Mouse (Mus musculus): ENCODE measurements around the gene Mast4. TPM values are rescaled to one million over a fixed set of nuclear protein-coding genes. Genes with fewer than 3 reads are reported as not detected.

Gene Mast4
- polyA plus RNA-seq, 1 experiment, result 6.4 TPM

GRCm38 (mm10) chr13:102851253-102851652, 483.0 kb downstream of the Mast4 start:
- DNase-seq (ENCODE audit: low read depth in 1 of 2, low spot score in 2 of 2), result no peak
- Histone ChIP-seq H3K27me3 (ENCODE audit: control insufficient read depth, insufficient read depth, low read length) (no peaks in the 10 kb centered on the region), H3K4me1 (ENCODE audit: control insufficient read depth, insufficient read depth, insufficient read length) (no peaks in the 10 kb centered on the region), H3K36me3 (ENCODE audit: control insufficient read depth, insufficient read depth, low read length) (no peaks in the 10 kb centered on the region), H3K4me3 (ENCODE audit: extremely low read depth, insufficient read depth, insufficient read length) (no peak overlapping the region), H3K27ac (ENCODE audit: insufficient read depth, low read length) (no peak overlapping the region)
- no peak for TF ChIP-seq POLR2A (IDR thresholded peaks at IDR 0.05; ENCODE audit: low read depth, low read length)
- no peak for TF ChIP-seq CTCF (IDR thresholded peaks at IDR 0.05; ENCODE audit: extremely low read depth, insufficient read depth, insufficient read length, insufficient replicate concordance)
- WGBS, result 76% methylated on average over 1 of the region's 1 CpGs

DNA sequence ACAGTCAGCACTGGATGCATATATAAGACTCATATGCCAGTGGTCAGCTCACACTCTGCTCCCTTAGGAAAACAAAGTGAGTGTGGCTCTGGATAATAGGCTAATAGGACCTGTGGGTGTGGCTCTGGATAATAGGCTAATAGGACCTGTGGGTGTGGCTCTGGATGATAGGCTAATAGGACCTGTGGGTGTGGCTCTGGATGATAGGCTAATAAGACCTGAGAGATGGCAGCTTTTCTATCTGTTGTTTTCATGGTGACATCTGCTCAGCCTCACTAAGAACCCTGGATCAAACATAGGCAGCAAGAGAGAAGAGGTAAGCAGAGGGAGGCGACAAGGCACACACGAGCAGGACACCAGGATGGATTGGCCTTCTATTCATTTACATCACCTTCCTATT, 483.7 kb downstream of the Mast4 start:
- TF ChIP-seq CTCF (IDR thresholded peaks at IDR 0.05; ENCODE audit: extremely low read depth, insufficient read depth, insufficient read length, insufficient replicate concordance) (no peak), POLR2A (IDR thresholded peaks at IDR 0.05; ENCODE audit: low read depth, low read length) (no peak)
- DNase-seq (ENCODE audit: low read depth in 1 of 2, low spot score in 2 of 2), result no peak
- Histone ChIP-seq H3K27ac (ENCODE audit: insufficient read depth, low read length) (no peak overlapping the region), H3K4me1 (ENCODE audit: control insufficient read depth, insufficient read depth, insufficient read length) (no peaks in the 10 kb centered on the region), H3K4me3 (ENCODE audit: extremely low read depth, insufficient read depth, insufficient read length) (no peak overlapping the region), H3K27me3 (ENCODE audit: control insufficient read depth, insufficient read depth, low read length) (no peaks in the 10 kb centered on the region), H3K36me3 (ENCODE audit: control insufficient read depth, insufficient read depth, low read length) (no peaks in the 10 kb centered on the region)
- WGBS, result 90% methylated on average over 2 of the region's 2 CpGs

- Histone ChIP-seq H3K4me3 (ENCODE audit: extremely low read depth, insufficient read depth, insufficient read length) (no peak overlapping the region), H3K4me1 (ENCODE audit: control insufficient read depth, insufficient read depth, insufficient read length) (no peaks in the 10 kb centered on the region), H3K36me3 (ENCODE audit: control insufficient read depth, insufficient read depth, low read length) (no peaks in the 10 kb centered on the region), H3K27ac (ENCODE audit: insufficient read depth, low read length) (no peak overlapping the region), H3K27me3 (ENCODE audit: control insufficient read depth, insufficient read depth, low read length) (no peaks in the 10 kb centered on the region)
- no peak for DNase-seq (ENCODE audit: low read depth in 1 of 2, low spot score in 2 of 2)
- 34% methylated on average over 3 of the region's 3 CpGs for WGBS
- TF ChIP-seq CTCF (IDR thresholded peaks at IDR 0.05; ENCODE audit: extremely low read depth, insufficient read depth, insufficient read length, insufficient replicate concordance), result no peak
- no peak for TF ChIP-seq POLR2A (IDR thresholded peaks at IDR 0.05; ENCODE audit: low read depth, low read length)
Measured at GRCm38 (mm10) chr13:102849068-102849467, 485.2 kb downstream of the Mast4 start.

- Histone ChIP-seq H3K4me3 (ENCODE audit: extremely low read depth, insufficient read depth, insufficient read length) (no peak overlapping the region), H3K36me3 (ENCODE audit: control insufficient read depth, insufficient read depth, low read length) (no peaks in the 10 kb centered on the region), H3K4me1 (ENCODE audit: control insufficient read depth, insufficient read depth, insufficient read length) (peaks cover 1% of the 10 kb centered on the region; the same call in 1 of the 2 replicates), H3K27me3 (ENCODE audit: control insufficient read depth, insufficient read depth, low read length) (no peaks in the 10 kb centered on the region), H3K27ac (ENCODE audit: insufficient read depth, low read length) (no peak overlapping the region)
- 93% methylated on average over 4 of the region's 4 CpGs for WGBS
- no peak for TF ChIP-seq POLR2A (IDR thresholded peaks at IDR 0.05; ENCODE audit: low read depth, low read length)
- TF ChIP-seq CTCF (IDR thresholded peaks at IDR 0.05; ENCODE audit: extremely low read depth, insufficient read depth, insufficient read length, insufficient replicate concordance), result no peak
- DNase-seq (ENCODE audit: low read depth in 1 of 2, low spot score in 2 of 2), result no peak
Measured at GRCm38 (mm10) chr13:102846473-102846872, 487.8 kb downstream of the Mast4 start.

GRCm38 (mm10) chr13:102842715-102843114, 491.6 kb downstream of the Mast4 start:
- 90% methylated on average over 2 of the region's 2 CpGs for WGBS
- DNase-seq (ENCODE audit: low read depth in 1 of 2, low spot score in 2 of 2), result no peak
- H3K4me1 ChIP-seq (ENCODE audit: control insufficient read depth, insufficient read depth, insufficient read length), result peaks cover 1% of the 10 kb centered on the region; the same call in 1 of the 2 replicates
- H3K4me3 ChIP-seq (ENCODE audit: extremely low read depth, insufficient read depth, insufficient read length), result no peak overlapping the region
- TF ChIP-seq CTCF (IDR thresholded peaks at IDR 0.05; ENCODE audit: extremely low read depth, insufficient read depth, insufficient read length, insufficient replicate concordance) (no peak), POLR2A (IDR thresholded peaks at IDR 0.05; ENCODE audit: low read depth, low read length) (no peak)
- H3K27me3 ChIP-seq (ENCODE audit: control insufficient read depth, insufficient read depth, low read length), result no peaks in the 10 kb centered on the region
- H3K36me3 ChIP-seq (ENCODE audit: control insufficient read depth, insufficient read depth, low read length), result no peaks in the 10 kb centered on the region
- no peak overlapping the region for H3K27ac ChIP-seq (ENCODE audit: insufficient read depth, low read length)

GRCm38 (mm10) chr13:102842237-102842636, 492.1 kb downstream of the Mast4 start:
- H3K27ac ChIP-seq (ENCODE audit: insufficient read depth, low read length), result no peak overlapping the region
- no peaks in the 10 kb centered on the region for H3K27me3 ChIP-seq (ENCODE audit: control insufficient read depth, insufficient read depth, low read length)
- TF ChIP-seq CTCF (IDR thresholded peaks at IDR 0.05; ENCODE audit: extremely low read depth, insufficient read depth, insufficient read length, insufficient replicate concordance) (no peak), POLR2A (IDR thresholded peaks at IDR 0.05; ENCODE audit: low read depth, low read length) (no peak)
- no peak overlapping the region for H3K4me3 ChIP-seq (ENCODE audit: extremely low read depth, insufficient read depth, insufficient read length)
- peaks cover 1% of the 10 kb centered on the region; the same call in 1 of the 2 replicates for H3K4me1 ChIP-seq (ENCODE audit: control insufficient read depth, insufficient read depth, insufficient read length)
- WGBS, result 85% methylated on average over 8 of the region's 8 CpGs
- no peak for DNase-seq (ENCODE audit: low read depth in 1 of 2, low spot score in 2 of 2)
- H3K36me3 ChIP-seq (ENCODE audit: control insufficient read depth, insufficient read depth, low read length), result no peaks in the 10 kb centered on the region

DNA sequence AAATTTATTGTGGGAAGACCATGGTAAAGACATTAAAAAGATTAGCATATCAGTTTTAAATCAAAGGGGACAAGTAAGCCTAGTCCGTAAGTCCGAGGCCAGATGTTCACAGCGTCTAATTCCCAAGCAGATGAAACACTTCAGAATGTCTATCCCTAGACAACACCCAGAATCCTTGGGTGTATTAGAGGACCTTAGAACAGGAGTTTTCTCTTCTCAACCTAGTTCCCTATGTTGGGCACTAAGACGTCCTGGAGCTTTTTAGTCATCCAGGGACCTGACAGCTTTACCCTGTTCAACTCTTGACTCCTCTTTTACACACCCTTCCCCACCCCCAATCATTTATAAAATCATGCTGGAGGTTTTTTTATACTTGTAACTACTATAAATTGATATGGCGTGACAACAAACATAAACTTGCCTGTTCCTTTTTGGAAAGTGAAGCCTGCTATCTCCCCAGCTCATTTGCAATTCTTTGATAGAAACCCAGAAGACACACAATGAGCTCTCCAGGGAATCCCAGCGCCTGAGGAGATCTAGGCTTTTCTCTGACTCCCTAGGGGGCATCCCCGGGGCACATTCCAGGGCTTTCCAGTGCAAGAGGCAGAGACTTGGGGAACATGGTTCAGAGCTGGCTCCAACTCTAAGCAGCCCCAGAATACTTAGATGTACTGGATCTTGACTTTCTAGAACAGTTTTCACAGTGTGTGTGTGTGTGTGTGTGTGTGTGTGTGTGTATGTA, 494.4 kb downstream of the Mast4 start:
- H3K4me1 ChIP-seq (ENCODE audit: control insufficient read depth, insufficient read depth, insufficient read length), result peaks cover 1% of the 10 kb centered on the region; the same call in 1 of the 2 replicates
- TF ChIP-seq POLR2A (IDR thresholded peaks at IDR 0.05; ENCODE audit: low read depth, low read length) (no peak), CTCF (IDR thresholded peaks at IDR 0.05; ENCODE audit: extremely low read depth, insufficient read depth, insufficient read length, insufficient replicate concordance) (no peak)
- 87% methylated on average over 7 of the region's 7 CpGs for WGBS

More for the DNA sequence above, 494.4 kb downstream of the Mast4 start:
- no peak for DNase-seq (ENCODE audit: low read depth in 1 of 2, low spot score in 2 of 2)
- Histone ChIP-seq H3K4me3 (ENCODE audit: extremely low read depth, insufficient read depth, insufficient read length) (no peak overlapping the region), H3K27ac (ENCODE audit: insufficient read depth, low read length) (no peak overlapping the region), H3K36me3 (ENCODE audit: control insufficient read depth, insufficient read depth, low read length) (no peaks in the 10 kb centered on the region; the same call in 1 of the 2 replicates), H3K27me3 (ENCODE audit: control insufficient read depth, insufficient read depth, low read length) (no peaks in the 10 kb centered on the region)

All from spleen, adult 2 months (tissue).